Mouse (Mus musculus): Measurements from ENCODE around the gene Gal. TPM values are rescaled to one million over a fixed set of nuclear protein-coding genes. Genes with fewer than 3 reads are reported as not detected.
A peak's percentile ranks its signal among the peaks of the same experiment; 100 is the strongest.

Gal gene
- not detected for total RNA-seq (2021)

DNA sequence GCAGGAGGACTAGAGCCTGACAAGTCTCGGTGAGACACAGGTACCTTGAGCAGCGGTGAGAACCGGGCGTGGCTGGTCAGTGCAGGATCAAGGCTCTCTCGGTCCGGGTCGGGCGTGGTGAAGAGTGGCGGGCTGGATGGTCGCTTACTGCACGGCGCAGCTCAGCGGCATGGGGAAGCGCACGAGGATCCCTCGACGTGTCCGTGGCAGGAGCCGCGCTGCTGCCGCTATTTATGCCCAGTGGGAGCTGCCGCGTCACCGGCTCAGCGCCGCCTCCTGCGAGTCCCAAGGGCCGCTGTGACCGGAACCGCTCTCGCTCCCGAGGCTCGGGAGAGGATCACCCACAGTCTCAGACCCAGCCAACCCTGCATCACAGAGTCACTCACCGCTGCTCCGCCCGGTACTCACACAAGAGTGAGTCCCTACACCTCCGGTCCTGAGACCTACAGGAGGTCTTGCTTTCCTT lies at the start of gene Gal:
TSS of gene Gal (minus strand) at position 277 of the 466 bp plus-strand sequence.
- intact Hi-C loops (cut with DNase I) = no loop called here
- peak; percentile 24 to 45 for DNase-seq

DNA sequence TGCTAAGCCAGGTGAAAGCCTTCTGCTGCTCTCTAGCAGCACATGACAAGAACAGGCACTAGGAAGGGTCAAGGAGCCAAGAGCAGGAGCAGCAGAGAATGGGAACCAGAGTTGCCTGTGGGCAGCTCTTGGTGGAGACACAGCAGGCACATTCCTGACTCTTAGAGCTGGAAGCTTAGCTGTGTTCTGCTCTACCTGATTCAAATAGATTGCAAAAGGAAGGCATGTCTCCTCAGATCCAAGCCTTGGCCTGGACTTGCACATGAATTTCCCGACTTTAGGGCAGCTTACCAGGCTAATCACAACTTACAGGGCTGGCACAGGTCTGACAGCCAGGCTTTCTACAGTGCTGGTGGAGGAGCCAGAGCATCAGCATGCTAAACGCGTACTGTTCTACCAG lies 45.6 kb upstream of the Gal start:
- DNase-seq = no peak
- intact Hi-C loops (cut with DNase I) = no loop called here

DNA sequence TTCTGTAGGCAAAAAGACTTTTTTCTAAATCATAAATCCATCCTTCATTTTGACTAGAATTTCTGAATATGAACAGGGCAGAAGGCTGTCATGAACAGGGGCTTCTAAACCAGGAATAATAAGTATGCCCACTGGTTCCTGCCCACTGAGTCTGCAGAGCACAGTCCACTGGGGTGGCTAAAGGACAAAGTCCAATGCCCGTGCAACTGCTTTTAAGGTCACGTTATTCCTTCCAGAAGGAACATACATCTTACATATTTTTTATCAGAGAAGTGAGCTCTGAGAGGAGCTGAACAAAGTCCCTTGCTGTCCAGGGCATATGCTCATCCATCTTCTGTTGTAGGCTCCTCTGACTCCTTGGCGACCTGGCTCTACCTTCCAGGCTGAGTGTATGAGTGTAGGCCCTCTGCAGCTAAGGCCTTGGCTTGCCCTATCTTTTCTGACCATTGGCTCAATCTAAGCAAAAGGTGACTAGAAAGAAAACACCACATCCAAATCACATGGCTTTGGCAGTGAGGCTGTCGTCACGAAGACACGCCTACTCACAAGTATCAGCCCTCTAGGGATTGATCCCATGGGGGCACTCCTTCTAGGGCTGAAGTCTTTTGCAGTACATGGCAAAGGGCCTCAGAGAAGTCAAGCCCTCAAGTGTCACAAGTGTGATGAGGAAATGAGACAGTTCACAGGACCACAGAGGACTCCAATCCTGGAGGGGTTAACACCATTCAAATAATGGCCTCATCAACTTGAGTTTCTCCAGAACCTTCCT lies 44.2 kb upstream of the Gal start:
- intact Hi-C loops (cut with DNase I) = no loop called here
- DNase-seq = no peak

DNA sequence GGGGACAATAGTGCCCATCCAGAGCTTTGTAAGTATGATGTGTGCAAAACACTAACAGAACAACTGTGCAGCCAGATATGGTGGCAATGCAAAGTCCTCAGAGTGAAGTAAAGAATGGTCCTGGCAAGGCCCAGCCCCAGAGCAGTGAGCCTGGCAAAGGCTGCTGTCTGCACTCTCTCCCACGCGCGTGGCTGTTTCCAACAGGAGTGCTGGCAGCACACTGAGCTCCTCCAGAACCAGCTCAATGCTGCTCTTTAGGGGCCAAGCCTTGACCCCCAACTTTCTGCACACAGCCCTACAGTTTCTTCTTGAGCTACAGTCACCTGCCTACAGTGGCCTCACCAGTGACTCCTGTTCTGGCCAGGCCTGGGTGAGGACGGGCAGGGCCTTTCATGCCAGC lies 43.4 kb upstream of the Gal start:
- intact Hi-C loops (cut with DNase I) = no loop called here
- DNase-seq = no peak

DNA sequence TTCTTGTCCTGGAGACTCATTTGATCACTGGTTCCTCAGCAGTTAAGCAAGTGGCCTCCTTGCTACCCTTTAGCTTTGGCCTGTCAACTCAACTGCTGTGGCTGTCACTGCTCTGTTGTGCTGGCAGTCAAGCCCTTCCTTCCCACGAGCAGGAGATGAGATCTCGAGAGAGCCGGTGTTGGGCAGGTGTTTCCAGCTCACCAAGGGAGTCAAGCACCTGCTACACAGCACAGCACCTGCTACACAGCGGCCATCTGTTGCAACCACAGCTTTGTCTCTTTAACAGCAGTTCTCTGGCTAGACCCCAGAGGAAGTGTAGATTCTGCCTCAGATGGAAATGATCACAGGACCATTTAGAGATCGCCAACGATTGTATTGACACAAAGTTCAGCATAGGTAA lies 37.3 kb upstream of the Gal start:
- DNase-seq = peak in 1 of 2 experiments; percentile 24
- intact Hi-C loops (cut with DNase I) = loop anchor here (1.0 to 2.0 kb wide), 2 partner anchors 62 to 159 kb away; no protein-coding TSS in a partner anchor

DNA sequence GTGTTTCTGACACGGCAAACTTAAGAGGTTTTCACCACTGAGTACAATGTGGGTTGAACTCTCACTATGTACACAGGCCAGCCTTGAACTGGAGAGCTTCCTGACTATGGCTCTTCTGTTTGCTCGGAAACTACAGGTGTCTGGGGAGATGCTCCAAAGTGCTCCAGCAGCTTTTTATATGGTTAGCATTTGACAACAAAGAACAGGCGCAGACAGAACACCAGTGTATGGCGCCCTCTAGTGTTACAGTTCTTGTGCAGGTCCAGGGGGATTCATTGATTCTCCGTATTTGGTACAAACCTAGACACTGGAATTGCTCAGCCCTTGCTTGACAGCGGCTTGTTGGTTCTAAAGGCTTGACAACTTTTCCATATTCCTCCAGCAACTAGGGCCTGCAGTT lies 36.8 kb upstream of the Gal start:
- intact Hi-C loops (cut with DNase I) = loop anchor here (1.0 to 2.0 kb wide), 2 partner anchors 62 to 158 kb away; no protein-coding TSS in a partner anchor
- peak; percentile 80 to 88 for DNase-seq

DNA sequence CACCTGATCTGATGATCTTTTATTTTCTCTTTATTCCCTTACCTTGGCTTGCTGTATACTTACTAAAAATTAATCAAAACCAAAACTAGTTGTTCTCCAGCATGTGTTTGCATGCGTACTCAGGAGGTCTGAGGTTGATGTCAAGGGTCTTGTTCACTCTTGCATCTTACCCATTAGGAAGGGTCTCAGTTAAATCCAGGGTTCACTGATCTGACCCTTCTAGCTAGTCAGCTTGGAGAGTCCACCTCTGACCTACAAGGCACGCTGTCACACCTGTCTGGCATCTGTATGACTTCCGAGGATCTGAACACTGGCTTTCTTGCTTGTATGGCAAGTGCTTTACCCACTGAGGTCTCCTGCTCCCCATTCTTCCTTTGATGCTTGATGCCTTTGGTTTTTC lies 36.4 kb upstream of the Gal start:
- DNase-seq = no peak
- intact Hi-C loops (cut with DNase I) = loop anchor here (1.0 to 2.0 kb wide), 2 partner anchors 61 to 158 kb away; no protein-coding TSS in a partner anchor

DNA sequence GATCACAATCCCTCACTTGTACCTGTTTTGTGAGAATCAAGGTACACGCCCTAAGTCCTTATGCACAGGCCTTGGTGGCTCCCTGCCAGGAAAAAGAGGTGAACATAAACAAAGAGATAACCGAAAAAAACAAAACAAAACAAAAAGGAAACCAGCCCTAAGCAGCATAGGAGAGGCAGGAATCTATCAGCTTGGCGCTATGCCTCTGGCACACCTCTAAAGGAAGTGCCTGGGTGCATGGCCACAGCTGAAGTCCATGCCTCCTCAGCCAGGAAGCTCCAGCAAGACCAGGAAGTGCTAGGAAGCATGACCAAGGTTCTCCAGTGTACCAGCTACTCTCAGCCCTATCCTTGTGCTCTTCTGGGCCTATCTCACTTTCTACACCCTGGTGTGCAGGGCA lies 34.9 kb upstream of the Gal start:
- intact Hi-C loops (cut with DNase I) = no loop called here
- DNase-seq = peak in 1 of 2 experiments; percentile 15

DNA sequence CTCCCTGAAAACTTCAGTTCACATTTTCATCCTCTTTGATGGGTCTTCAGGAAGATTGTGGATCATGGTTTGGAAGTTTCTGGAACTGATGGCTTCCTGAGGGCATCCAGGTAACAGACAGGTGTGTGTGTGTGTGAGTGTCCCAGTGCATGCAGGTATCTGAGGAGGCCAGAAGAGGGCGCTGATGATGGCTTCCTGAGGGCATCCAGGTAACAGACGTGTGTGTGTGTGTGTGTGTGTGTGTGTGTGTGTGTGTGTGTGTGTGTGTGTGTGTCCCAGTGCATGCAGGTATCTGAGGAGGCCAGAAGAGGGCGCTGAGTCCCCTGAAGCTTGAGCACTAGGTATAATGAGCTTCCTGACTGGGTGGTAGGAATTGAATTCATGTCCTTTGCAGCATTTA lies 33.0 kb upstream of the Gal start:
- no peak for DNase-seq
- intact Hi-C loops (cut with DNase I) = no loop called here

DNA sequence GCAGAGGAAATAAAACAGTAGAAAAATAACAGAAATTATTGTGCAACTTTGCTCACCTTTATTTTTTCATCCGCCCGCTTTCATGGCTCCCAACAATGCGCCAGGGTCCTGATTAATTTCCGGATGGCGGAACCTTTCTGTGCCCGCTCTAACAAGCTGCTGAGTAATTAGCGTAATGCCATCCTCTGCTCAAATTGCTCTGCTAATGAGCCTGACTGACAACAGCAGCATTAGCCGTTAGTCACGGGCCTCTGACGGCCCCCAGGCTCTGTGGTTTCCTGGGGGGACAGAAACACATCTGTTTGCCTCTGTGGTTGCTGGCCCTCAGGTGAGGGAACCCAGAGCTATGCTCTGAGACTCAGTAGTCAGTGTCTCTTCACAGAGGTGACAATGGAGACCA lies 26.7 kb upstream of the Gal start:
- intact Hi-C loops (cut with DNase I) = no loop called here
- DNase-seq = no peak

DNA sequence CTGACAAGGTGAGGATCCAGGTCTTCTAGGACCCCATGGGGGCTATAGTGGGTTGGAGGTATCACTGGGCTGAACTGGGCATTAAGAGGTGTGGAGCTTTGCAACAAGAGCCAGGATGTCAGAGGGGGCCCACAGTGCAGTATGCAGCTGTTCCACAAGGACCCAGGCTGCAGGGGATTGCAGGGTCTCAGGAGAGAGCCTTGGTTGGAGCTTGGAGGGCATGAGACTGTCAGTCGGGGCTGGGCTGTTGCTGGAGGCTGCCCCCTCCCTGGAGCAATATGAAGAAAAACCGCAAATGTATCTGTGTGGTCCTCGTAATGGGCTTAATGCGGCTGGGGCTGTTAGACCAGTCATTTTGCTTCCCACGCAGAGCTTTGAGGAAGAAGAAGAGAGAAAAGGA lies 26.3 kb upstream of the Gal start:
- no peak for DNase-seq
- intact Hi-C loops (cut with DNase I) = no loop called here

DNA sequence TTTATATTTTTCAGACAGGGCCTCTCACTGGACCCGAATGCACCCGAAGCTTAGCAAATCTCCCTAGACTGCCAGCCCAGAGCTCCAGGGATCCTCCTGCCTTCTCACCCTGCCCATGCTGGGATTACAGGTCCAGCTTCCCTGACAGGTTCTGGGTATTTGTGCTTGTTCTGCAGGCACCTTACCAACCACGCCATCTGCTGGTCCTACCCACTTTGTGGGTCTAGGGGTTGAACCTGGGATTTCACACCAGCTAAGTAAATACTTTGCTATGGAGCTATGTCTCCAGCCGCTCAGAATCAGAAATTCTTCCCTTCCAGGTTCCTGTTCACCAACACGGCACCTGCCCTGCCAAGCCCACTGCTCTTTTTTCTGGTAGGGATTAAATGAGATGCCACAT lies 23.6 kb upstream of the Gal start:
- intact Hi-C loops (cut with DNase I) = no loop called here
- DNase-seq = no peak

DNA sequence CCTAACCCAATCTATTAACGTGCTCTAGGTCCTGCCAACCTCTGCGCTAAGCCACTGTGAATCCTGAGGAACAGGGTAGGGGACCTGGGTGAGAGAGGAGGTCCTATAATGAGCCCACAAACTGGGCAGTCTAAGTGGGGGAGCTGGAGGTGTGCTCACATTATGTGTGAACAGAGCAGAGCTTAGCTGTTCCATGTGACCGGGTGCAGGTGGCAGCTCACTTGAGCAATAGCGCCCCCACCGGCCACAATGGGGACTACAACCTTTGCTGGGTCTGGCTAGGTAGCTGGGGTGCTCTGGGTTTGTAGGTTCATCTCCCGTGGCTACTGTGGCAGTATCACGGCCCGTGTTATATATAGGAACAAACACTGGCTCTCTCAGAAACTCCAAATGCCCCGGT lies 22.5 kb upstream of the Gal start:
- intact Hi-C loops (cut with DNase I) = no loop called here
- DNase-seq = peak in 1 of 2 experiments; percentile 57

DNA sequence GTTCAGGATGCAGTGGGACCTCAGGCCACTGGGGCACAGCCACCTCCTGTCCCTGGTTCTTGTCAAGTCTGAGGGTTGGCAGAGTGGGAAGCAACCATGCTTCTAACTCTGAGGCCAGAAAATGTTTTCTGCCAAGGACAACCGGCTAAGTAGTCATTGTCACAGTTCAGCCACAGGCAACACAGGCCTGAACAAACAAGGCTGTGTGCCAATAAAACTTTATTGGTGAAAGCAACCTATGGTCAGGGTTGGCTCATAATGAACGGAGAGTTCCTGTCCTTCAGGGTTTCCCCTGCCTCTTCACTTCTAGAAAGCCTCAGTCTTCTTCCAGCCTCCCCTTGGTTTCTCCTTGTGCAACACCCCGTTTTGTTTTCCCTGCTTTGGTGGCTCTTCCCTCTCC lies 21.5 kb upstream of the Gal start:
- no peak for DNase-seq
- intact Hi-C loops (cut with DNase I) = no loop called here

DNA sequence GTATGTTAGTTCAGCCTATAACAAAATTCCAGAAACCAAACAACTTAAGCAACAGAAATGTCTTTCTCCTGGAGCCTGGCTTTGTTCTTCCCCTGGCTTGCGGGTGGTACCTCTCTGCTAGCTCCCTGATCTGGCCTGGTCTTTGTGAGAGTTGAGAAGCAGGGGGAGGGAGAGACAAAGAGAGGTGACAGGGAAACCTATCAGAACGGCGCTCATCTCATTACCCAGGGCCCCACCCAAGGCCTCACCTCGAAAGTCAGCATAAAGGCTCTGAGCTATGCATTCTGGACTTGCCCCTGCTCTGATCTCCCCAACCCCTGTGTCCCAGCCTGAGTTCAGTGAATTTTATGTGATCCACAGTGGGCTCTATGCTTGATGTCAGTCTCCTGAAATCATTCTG lies 20.3 kb upstream of the Gal start:
- intact Hi-C loops (cut with DNase I) = no loop called here
- DNase-seq = no peak

DNA sequence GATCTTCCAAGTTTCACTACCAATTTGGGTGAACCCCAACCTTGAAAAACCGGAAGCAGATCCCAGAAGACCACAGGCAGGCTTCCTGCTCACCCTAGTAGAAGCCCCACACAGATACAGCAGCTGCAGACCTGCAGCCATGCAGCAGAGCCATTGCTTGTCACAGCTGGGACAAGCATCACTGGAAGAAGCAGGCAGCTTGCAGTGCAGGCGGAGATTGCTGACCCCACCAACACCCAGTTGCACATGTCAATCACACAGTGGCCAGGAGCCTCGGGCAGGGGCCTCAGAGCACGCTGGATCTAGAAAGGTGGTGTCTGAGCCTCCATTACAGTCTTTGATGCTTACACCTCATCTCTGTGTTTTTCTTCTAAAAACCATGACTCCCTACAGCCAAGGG lies 19.8 kb upstream of the Gal start:
- intact Hi-C loops (cut with DNase I) = no loop called here
- DNase-seq = no peak

DNA sequence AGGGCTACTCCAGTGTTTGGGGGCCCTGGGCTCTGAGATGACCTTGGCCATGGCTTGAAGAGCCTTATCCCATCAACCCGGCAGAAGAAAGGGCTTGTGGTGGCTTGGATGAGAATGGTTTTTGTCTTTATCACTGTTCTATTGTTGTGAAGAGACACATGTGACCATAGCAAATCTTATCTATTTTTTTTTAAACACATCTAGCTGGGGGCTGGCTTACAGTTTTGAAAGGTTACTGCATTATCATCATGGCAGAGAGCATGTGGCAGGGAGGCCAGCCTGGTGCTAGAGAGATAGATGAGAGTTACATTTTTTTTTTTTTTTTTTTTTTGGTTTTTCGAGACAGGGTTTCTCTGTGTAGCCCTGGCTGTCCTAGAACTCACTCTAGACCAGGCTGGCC lies 17.6 kb upstream of the Gal start:
- intact Hi-C loops (cut with DNase I) = no loop called here
- no peak for DNase-seq

DNA sequence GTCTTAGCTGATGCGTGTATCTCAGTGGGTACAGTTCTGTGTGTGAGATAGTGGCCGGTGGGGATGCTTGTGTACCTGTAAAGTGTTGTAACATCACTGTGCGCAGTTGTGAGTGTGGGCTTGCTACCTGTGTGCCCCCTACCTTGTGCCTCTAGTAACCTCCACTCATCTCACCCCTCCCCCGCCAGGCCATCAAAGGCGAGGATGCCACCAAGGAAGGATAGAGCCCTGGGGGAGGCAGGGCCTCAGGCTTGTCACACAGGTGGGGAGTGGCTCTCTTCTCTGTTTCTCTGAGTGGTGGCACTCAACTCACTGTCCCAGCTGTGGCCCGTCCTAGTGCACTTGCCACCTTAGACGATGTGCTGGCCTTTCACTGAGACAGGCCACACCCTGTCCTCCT lies 16.7 kb upstream of the Gal start:
- no peak for DNase-seq
- intact Hi-C loops (cut with DNase I) = no loop called here

DNA sequence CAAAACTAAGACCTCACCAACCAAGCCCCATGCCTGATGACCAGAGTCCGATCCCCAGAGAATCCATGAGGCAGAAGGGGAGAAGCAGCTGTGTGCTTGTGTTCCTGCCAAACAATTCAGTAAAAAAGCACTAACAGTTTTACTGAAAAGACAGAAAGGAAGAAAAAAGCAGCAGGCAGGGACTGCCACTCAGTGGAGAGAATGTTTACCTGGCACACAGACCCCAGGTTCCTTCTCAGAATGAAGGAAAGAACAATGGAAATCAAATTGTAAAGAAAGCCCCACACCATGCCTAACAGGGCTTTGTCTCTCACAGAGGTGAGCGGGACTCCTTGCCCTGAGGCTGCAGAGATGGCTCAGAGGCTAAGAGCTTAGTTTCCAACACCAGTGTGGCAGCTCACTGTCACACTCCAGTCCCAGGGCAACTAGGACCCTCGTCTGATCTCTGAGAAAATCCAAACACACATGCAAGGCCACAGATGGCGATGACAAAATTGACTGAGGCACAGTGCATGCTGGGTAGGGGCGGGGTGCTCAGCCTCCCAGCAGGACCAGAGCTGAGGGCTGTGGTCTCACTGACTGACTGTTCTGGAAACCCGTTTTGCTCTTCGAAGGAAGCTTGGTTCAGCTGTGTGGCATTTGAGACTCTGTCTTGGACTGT lies 14.9 kb upstream of the Gal start:
- intact Hi-C loops (cut with DNase I) = no loop called here
- DNase-seq = peak; percentile 37 to 38

DNA sequence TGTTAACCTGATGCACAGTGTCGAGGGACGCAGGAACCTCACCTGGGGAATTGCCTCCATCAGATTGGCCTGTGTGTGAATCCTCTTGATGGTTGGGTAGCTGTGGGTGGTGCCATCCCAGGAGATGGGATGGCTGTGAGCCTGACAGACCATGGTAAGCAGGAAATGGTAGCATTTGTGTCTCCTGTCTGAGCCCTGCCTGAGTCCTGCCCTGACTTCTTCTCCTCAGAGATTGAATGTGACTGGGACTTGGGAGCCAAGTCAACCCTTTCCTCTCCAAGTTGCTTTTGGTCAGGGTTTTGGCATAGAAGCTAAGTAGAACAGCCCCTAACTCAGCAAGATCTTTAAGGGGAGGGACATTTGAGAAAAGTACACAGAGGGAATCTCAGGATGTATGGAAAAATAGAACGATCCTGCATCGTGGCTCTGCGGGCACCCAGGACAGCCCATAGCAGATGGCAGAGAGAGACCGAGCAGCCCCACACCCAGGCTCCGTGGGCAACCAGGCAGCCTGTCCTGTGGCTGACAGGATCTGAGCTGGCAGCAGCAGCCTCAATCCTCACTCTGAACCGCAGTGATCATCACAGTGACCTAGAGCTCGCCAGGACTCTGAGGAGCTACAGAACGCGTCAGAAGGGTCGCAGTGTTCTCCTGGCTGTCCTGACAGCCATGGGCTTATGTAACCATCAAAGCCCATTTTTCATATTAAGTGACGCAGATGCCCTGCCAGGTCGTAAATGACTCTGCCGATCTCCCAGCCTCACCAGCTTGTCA lies 13.9 kb upstream of the Gal start:
- DNase-seq = no peak
- intact Hi-C loops (cut with DNase I) = no loop called here

DNA sequence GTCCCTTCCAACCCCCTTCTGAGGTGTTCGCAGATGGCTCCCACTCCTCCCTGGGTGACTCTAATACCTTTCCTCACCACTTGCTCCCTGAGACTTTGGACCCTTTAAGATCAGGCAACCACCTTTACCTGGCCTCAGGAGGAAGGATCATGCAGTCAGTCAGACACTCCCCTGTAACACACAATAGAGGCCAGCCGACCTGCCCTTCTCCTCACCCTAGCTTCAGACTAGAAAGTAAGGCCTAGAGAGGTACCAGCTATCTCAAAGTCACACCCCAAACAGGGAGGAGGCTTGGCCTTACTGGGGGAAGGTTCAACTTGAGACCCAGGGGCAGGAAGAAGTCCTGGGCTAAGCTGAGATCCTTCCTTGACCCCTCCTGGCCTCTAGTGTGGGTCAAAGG lies 9.9 kb upstream of the Gal start:
- DNase-seq = no peak
- intact Hi-C loops (cut with DNase I) = no loop called here

Data from heart, postnatal 10 days (tissue).